Mouse (Mus musculus): ENCODE results near the gene Babam2.

The Babam2 gene

DNA sequence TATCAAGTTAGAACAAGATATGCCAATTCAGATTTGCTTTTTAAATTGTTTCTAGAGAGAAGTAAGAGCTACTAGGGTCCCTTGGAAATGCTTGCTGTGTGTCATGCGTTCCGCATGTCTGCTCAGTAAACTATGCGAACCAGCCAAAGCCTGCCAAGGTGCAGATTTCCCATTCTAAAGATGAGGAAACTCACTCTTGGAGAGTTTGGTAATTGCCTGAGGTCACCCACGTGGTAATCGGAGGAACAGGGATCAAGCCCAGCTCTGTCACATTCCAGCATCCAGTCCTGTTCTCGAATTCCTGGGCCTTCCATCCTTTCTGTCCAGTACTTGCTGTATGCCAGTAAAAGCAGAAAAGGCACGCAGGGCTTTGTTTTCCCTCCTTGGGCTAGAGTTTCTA, 345.7 kb downstream of the Babam2 start:
- no peak for DNase-seq (ENCODE audit: low spot score)

DNA sequence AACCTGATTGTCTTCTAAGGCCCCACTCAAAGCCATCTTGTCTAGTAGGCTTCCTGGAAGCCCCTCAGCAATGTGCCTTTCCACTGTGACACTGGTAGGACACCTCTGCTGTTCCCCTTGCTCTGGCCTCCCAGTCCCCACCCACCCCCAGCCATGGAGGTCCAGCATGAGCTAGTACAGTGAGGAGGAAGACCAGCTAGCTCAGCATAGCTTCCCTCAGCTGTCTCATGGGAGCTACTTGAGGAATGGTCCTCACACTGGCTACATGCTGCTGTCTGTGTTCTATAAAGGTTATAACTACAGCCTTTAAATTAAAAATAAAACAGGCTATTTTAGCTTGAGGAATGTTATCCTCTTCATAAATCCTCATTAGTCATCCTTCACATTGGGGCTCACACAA, 346.5 kb downstream of the Babam2 start:
- DNase-seq (ENCODE audit: low spot score), result no peak

DNA sequence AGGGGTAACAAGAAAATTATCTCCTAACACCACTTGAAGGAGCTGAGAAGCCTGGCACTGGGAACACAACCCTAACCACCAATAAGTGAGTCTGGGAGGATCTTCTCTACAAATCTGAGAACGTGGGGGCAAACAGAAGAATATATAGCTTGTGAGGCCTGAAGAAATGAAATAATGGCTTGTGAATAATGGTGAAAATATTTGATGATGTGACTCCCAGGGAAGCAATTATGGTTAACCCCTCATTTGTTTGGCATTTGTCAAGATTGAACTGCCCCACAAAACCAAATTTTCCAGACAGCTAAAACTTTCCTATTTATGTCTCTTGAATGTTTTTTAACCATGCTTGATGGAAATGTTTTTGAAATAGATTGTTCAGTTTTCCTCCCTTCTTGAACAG, 354.4 kb downstream of the Babam2 start:
- DNase-seq (ENCODE audit: low spot score), result no peak

DNA sequence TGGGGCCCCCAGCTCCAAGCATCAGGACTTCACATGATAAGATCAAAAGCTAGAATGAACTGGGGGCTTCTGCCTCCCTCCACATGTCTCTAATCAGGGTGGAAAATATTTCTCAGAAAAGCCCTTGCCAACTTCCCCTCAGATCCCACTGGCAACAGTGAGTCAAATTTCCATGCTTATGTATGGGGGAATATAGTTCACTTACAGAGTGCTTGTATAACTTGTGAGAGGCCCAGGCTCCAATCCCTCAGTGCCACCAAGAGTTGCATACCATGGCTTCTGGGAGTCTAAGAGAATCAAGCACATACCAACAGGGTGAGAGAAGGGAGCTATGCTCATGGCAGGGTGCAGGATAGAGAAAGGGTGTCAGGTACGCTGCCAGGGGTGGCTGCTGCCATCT, 355.0 kb downstream of the Babam2 start:
- no peak for DNase-seq (ENCODE audit: low spot score)

DNA sequence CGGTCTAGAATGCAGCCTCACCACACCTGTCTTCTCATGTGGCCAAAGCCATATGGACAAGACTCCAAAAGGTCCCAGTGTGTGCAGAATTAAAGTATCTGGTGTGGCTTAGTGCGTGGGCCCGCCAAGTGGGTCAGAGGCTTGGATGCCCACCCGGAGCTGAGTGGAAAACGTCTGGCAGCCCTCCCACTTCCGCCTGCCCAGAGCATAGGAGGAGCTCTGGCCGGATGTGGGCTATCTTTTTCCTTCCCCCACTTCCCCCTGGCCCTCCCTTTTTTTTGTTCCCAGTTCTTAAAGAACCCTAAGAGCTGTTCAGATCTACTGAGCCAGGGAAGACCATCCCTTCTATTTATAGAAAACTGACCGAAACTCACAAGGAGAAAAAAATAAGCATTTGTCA, 356.0 kb downstream of the Babam2 start:
- no peak for DNase-seq (ENCODE audit: low spot score)

DNA sequence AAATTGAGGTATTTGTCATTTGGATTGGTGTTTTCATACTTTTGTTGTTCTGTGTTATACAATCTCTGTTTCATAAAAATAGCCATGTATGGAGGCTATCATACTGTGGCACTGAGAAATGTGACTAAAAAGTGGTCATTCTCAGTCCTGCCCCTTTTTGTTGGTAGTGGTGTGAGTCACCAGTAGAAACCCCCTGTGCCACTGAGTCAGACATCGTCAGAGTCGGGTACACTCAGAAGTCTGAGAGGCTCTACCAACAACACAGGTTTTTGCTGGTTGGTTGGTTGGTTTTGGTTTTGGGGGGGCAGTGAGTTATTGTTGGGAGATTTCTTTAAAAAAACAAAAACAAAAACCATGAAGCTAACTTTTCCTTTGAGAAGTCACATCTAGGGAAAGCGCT, 358.2 kb downstream of the Babam2 start:
- no peak for DNase-seq (ENCODE audit: low spot score)

DNA sequence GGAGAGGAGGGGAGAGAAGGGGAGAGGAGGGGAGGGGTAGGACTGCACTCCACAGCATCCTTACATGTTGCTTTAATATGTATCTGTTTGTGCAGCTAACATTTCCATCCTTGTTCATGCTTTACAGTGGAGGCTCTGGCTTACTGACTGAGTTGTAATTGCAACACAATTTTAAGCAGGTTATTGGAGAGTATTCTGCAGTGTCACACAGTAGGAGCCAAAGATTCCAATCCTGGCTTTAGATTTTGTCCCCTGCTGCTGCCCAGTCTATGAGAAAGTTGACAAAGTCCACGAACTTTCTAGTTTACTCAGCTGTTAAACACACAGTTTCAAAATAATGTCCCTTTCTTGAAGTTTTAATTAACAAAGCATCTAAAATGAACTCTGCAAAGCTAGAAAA, 358.6 kb downstream of the Babam2 start:
- no peak for DNase-seq (ENCODE audit: low spot score)

DNA sequence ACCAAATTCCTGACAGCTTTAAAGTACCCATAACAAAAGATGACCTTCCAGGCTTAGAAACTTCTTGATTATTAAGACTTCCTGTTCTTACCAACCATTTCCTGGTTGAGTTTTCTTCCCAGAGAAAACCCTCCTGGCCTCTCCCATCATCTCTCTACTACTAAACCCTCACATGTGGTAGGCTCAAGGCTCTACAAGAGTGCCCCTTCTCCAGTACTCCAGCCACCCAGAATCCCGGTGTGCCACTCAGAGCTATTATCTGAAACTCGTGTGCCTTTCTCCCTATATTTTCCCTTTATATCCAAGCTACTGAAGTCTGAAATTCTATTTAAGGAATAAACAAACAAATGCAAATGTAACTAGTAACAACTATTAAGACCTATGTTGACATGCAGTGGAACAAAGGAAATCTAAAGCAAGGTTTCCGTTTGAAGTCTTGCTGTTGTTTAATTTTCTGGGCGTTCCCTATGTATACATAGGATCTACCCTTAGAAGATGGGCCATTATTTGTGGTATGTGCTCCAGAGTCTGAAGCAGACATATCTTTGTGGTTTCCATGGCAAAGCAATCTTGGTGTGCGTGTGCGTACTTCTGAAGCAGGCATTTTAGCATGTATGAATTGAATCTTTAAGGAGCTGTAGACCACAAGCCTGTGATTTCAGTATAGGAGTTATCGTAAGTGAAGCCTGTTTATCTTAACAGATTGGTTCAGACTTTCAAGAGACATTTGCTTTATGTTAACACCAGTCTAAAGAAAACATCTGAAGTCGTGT, 361.2 kb downstream of the Babam2 start:
- DNase-seq (ENCODE audit: low spot score), result no peak

DNA sequence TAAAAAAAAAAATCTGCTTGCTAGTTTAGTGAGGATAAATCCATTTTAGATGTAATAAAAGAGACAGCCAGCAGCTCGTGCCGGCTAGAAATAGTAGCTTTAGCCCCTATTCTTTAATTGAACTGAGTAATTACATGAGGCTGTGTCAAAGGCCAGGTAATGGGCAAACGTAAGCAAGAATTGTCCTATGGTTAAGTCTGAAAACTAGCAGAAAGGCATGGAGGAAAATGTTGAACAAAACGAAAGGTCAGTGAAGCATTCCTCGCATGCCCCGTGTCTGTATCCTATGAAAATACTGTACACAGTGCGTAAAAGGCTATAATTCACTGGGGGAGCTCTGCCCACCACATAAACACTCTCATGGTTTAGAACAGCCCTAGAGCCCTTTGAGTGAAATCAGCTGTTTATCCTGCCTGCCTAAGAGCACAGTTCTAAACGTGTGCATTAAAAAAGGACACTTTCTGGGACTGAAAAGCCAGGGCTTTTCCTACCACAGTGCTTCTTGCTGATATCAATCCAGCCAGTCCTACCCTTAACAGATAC, 361.8 kb downstream of the Babam2 start:
- no peak for DNase-seq (ENCODE audit: low spot score)

DNA sequence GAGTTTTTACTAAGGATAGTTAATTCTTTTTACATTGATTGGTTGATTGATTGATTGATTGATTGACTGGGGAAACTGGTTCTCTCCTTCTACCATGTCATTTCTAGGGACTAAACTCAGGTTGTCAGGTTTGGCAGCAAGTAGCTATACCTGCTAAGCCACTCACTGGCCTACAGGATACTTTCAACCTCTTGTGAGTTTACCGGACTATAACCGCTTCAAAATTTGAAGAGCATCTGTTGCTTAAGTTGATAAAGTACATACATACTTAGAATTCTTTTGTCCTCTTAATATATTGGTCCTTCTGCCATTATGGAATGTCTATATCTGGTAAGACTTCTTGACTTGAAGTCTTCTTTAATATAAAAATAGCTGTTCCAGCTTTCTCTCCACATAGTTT, 363.0 kb downstream of the Babam2 start:
- no peak for DNase-seq (ENCODE audit: low spot score)

DNA sequence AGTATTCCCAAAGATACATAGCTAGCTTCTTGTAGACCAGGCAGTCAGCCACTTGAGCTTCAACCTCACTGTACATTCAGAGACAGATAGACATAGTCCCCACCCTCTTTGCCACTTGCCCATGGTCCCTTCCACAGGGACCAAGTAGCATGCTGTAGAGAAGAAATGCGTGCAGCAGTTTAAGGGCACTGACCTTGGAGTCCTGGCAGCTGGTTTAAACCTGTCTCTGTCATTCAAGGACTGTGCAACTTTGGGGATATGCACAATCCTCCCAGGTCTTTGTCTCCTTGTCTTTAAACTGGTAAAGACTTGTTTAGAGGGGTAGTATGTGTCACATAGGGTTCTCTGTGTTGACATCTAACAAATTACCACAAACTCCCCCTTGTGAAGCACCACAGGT, 364.4 kb downstream of the Babam2 start:
- no peak for DNase-seq (ENCODE audit: low spot score)

DNA sequence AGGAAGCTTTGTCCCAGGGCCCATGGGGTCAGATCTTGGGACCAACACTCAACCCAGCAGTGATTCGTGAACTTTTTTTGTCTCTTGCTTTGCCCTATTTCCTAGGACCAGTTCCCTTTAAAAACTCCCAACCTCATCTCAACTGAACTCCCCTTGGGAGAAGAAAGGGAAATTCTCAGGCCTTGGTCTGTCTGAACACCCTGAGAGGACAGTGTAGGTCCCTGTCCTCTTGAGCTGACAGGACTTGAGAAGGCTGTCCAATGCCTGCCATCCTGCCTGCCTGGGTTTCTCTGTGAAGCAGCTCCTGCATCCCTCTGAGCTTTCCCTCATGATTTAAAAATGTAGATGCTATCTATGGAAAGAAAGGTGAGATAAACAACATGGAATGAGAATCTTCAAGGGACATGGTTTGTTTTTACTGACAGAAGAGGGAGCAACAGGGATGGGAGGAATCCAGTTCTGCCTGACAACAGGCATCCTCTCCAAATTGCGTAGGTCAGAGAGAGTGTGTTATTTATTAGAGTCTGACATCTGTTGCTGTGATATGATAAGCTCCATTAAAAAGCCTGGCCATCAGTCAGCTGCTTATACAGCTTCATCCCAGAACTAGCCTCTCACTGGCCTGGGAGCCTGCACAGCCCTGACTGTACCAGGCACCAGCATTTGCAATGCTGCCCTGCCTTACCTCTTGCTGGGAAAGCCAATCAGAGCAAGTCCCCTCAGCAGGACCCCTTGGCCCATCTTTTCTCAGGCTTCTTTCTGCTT, 367.0 kb downstream of the Babam2 start:
- no peak for DNase-seq (ENCODE audit: low spot score)

DNA sequence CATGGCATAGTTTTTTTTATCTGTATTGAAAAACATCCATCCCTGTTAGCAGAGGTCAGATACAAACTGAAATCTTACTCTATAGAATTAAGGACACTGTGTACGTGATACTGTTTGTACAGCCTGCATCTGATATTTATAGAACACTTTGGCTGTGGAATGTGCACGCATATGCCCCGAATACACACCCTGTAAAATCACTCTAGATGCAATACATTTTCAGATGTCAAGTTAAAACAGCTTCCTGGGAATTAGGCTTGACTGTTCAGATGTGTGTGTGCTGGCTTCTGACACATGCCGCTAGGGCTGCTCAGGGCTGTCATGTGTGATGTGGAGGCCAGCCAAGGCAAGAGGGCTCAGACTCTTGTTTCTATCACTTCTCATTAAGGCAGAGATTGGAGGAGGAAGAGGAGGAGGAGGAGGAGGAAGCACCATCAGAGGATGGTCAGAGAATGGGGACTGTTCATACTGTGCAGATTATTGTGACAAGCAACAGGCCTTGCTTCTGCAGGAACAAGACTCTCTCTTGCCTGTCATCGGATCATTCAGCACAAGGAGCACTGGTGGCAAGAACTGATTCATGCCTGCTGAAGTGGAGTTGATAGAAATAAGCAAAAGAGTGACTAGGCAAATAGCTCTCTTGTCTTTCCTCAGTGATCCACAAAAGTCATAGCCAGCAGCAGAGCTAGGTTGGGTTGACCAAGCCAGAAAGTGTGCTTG, 368.7 kb downstream of the Babam2 start:
- DNase-seq (ENCODE audit: low spot score), result no peak

DNA sequence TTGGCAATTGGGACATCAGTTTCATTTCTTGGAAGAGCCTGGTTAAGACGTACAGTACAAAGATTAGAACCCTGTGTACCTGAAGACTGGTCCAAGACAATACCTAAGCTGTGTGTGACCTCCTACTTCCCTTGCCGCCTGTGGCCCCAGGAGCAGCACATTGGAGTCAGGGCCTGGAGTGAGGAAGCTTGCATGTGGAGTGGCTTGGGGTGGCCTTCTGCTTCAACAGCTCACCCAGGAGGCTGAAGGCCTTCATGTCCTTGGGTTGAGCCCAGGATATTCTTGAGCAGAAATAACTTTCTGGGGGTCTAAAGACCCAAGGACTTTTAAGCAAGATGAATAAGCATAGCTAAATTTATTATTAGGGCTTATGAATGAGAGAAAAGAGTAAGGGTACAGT, 369.4 kb downstream of the Babam2 start:
- no peak for DNase-seq (ENCODE audit: low spot score)

DNA sequence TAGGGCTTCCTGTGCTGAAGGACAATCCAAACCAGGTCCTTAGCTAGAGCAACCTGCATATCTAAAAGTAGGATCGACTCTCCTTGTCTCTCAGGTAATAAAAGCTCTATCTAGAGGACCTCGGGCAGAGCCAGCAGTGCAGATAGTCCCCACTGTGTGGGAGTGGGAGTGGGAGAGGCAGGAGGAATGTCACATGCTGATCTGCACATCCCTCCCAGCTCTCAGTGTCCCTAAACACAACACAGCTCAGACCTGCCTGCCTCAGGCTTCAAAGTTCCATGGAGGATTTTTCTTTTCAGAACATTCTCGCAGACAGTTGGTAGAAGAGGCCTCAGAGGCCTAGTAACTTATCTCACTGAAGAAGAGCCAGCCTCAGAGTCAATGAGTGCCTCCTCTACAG, 371.1 kb downstream of the Babam2 start:
- DNase-seq (ENCODE audit: low spot score), result no peak

DNA sequence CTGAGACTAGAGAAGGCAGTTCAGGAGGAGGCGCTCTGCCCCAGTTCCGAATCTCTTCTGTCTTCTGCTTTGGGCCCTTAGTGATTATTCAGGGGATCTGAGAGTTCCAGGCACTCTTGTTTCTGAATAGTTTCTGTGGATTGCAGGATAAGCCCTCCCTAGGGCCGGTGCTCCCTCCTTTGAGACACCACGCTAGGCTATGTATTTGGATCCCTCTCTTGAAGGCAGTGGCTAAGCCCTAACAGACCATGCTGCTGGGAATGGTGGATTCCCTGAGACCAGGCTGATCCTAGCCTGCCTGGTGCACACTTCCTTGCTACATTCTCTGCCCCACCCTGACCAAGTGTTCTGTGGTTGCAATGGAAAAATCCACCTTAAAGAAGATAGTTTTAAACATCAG, 371.6 kb downstream of the Babam2 start:
- DNase-seq (ENCODE audit: low spot score), result no peak

DNA sequence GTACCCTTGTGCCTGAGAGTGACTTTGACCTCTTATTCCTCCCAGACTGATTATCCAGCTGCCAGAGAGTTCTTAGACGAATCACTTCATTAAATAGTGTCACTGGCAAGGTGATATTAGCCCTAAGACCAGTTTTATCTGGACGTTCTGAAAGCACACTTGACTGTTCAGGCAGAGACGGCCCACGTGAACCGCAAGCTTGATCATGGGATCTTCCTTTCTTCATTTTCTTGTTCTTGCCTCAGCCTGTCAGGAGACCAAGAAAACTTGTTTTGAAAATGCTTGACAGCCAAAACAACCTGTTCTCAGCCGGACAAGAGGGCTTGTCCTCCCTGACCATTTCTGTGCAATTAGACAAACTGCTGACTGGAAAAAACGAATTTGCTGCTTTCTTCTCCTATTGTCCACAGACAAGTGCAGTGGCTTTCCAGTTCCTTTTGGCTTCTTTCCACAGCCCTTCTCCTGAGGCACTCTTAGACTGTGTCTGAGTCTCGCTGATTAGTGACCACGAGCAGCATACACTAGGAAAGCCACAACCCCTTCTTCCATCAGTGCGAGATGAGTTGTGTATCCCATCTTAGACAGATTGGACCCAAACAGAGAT, 372.2 kb downstream of the Babam2 start:
- DNase-seq (ENCODE audit: low spot score), result no peak

DNA sequence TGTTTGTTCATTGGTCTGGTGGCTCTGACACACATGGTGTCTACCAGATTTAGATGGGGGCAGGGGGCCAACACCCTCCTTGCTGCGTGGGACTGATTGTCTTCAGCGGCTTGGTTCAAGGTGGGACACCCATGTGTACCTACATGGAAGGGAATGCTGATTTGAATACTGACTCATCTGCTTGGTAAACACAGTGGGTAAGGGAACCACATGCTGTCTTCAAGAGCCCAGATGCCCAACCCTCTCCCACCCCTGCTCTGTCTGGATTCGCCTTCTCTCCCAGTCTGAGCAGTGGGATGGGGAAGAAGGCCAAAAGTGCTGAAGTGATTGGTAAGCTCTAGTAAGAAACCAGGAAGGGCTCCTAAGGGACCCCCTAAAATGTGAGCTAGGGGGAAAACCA, 373.3 kb downstream of the Babam2 start:
- no peak for DNase-seq (ENCODE audit: low spot score)

DNA sequence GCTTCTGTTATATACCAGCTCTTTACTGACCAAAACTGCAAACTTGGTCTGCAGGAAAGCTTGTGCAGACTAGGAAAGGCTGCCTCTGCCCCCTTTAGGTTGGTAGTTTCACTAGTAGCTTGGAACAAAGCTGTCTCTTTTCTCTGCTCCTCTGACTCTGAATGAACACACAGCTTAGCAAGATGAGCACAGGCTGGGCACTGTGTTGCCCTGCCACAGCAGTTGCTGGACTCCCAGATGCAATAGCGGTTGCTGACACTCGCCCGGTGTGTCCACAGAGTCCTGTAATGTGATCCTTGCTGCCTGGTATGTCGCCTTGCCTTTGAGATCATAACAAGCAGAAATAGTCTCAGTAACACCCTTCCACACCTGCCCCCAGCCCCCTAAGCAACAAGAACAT, 373.8 kb downstream of the Babam2 start:
- no peak for DNase-seq (ENCODE audit: low spot score)

DNA sequence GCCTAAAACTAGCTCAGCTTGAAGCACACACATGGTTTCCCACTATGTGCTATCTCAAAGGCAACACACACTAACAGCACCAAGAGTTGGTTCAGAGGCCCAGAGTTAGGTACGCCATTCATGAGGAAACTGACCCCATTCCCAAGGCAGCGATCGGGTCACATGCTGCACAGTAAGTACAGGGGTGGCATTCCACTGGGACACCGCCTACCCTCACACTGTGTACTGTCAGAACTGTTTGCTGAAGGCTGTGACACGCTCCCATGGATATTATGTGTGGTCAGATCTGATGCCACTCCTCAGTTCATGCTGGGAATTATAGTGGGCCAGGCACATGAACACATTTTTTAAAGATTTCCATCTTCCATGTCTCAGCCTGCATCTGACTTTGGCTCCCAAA, 374.3 kb downstream of the Babam2 start:
- no peak for DNase-seq (ENCODE audit: low spot score)

DNA sequence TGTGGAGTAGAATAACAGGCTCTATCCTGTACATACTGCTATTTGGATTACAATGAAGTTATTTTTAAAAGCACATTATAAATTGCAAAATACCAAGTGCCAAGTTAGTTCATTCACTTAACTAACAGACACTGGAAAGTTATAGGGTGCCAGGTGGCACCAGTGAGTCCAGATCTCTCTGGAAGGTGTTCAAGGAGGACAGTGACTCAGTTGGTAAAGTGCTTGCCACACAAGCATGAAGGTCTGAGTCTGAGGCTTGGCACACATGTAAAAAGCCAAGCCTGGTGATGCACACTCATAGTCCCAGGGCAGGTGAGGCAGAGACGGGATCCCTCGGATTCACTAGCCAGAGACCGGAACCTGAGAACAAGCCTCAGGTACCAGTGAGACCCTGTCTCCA, 375.4 kb downstream of the Babam2 start:
- DNase-seq (ENCODE audit: low spot score), result no peak

DNA sequence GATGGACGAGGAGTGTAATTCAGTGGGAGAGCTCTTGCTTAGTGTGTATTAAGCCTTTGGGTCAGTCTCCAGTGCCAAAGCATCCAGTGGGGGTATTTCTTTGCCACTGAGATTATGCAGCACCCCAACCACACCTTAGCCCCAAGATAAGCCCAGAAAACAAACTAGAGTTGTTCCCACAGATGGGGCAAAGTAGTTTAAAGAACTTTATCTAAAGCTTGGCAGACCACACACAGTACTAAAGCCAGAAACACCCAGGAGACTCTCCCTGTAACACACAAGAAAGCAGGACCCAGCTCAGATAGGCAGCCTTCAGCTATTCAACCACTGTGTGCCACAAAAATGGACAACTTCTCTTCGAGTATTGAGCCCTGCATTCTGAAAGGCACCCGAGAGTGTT, 376.6 kb downstream of the Babam2 start:
- DNase-seq (ENCODE audit: low spot score), result no peak

Data from c-Kit-positive CD71-positive TER-119-positive erythroid progenitor cells, embryonic 14.5 days (primary cell).